Mouse (Mus musculus) brain, embryonic 14.5 days (tissue): ENCODE results near the gene Lrrc36.

ENCODE experiments used
- CTCF ChIP-seq: fragments of 200-500 bp; IDR thresholded peaks from 2 replicates; pipeline ENCODE4 v1.5.1; 2012; ENCODE audit warnings: inconsistent platforms, mild to moderate bottlenecking, moderate library complexity, borderline replicate concordance; ENCODE audit not compliant: insufficient read depth, insufficient read length; ENCODE audit errors: extremely low read depth
- POLR2A ChIP-seq: fragments of 200-500 bp; IDR thresholded peaks from 2 replicates; pipeline ENCODE4 v1.6.1; 2012; ENCODE audit warnings: mild to moderate bottlenecking, inconsistent platforms, borderline replicate concordance; ENCODE audit not compliant: poor library complexity, insufficient read depth, insufficient read length, severe bottlenecking; ENCODE audit errors: extremely low read depth

- TF ChIP-seq CTCF (no peak), POLR2A (no peak)
Measured at GRCm38 (mm10) chr8:105470681-105471313, 57.4 kb downstream of the Lrrc36 start.
